Mouse (Mus musculus) retina, postnatal 1 day (tissue): ENCODE data around the gene Sh3bgrl2.
"Not testable (repeated sequence)": the region's sequence is repeated elsewhere in the genome, so short reads cannot be mapped to it uniquely, and the experiment has no call there.

Experiments
- DNase-seq: peaks from one replicate; pipeline ENCODE4 v3.0.0-alpha.2; 2012

Gene Sh3bgrl2

GRCm38 (mm10) chr9:83547830-83548689, at the start of gene Sh3bgrl2:
Gene Sh3bgrl2 (plus strand): TSS chr9:83548327.
- peak; percentile 91 for DNase-seq

GRCm38 (mm10) chr9:83519081-83519480, 29.0 kb upstream of the Sh3bgrl2 start:
- not testable (repeated sequence) for DNase-seq

- DNase-seq, result peak; percentile 67
These were observed 28.5 kb upstream of the Sh3bgrl2 start for GRCm38 (mm10) chr9:83519510-83520155.

GRCm38 (mm10) chr9:83527341-83528060, 20.6 kb upstream of the Sh3bgrl2 start:
- no peak for DNase-seq

- no peak for DNase-seq
These were observed 14.9 kb upstream of the Sh3bgrl2 start for GRCm38 (mm10) chr9:83533044-83533769.

GRCm38 (mm10) chr9:83536959-83537358, 11.2 kb upstream of the Sh3bgrl2 start:
- DNase-seq, result no peak

GRCm38 (mm10) chr9:83537510-83537909, 10.6 kb upstream of the Sh3bgrl2 start:
- DNase-seq, result no peak

- DNase-seq, result peak; percentile 46
These were observed 10.1 kb upstream of the Sh3bgrl2 start for GRCm38 (mm10) chr9:83537921-83538536.

- DNase-seq, result no peak
These were observed 8.2 kb upstream of the Sh3bgrl2 start for GRCm38 (mm10) chr9:83539809-83540491.

- no peak for DNase-seq
These were observed 7.7 kb upstream of the Sh3bgrl2 start for GRCm38 (mm10) chr9:83540492-83540857.

- peak; percentile 27 for DNase-seq
These were observed 7.2 kb upstream of the Sh3bgrl2 start for GRCm38 (mm10) chr9:83540975-83541374.

- DNase-seq, result no peak
These were observed 2.9 kb upstream of the Sh3bgrl2 start for GRCm38 (mm10) chr9:83545240-83545639.

- DNase-seq, result no peak
These were observed 1.8 kb upstream of the Sh3bgrl2 start for GRCm38 (mm10) chr9:83546316-83546715.

GRCm38 (mm10) chr9:83547229-83547628, 898 bp upstream of the Sh3bgrl2 start:
- DNase-seq, result no peak

- no peak for DNase-seq
These were observed 1.7 kb downstream of the Sh3bgrl2 start for GRCm38 (mm10) chr9:83549866-83550265.

- DNase-seq, result peak; percentile 29
These were observed 3.0 kb downstream of the Sh3bgrl2 start for GRCm38 (mm10) chr9:83551116-83551515.

GRCm38 (mm10) chr9:83551632-83552031, 3.5 kb downstream of the Sh3bgrl2 start:
- no peak for DNase-seq

- DNase-seq, result no peak
These were observed 7.5 kb downstream of the Sh3bgrl2 start for GRCm38 (mm10) chr9:83555580-83555979.

GRCm38 (mm10) chr9:83556236-83556635, 8.1 kb downstream of the Sh3bgrl2 start:
- DNase-seq, result peak; percentile 53

- peak; percentile 61 for DNase-seq
These were observed 8.9 kb downstream of the Sh3bgrl2 start for GRCm38 (mm10) chr9:83556780-83557771.
